Mouse (Mus musculus): ENCODE measurements around the gene Ankrd53. TPM values are rescaled to one million over a fixed set of nuclear protein-coding genes. Genes with fewer than 3 reads are reported as not detected.

Ankrd53 gene
- polyA plus RNA-seq, 1 experiment from 2014 or later = 0.11 TPM

DNA sequence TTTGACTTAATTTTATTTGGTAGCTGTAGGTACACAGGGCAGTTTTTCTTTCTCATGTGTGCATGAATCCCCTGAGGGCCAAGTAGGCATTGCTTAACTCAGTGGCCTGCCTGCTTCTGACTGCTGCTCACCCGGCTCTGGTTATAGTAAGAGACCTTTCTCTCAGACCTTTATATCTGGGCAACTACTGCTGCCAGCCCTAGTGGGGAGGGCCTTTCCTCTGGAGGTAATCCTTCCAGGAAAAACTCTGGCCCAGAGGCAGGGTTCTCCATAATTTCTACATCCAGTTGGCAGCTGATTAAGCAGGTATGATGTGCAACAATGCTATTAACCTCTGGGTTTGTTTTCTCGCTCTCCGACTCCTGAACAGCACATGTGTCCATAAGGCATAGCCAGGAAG is 40.4 kb downstream of the Ankrd53 start:
- H3K27me3 ChIP-seq (replicated peaks; ENCODE audit: low read depth, poor library complexity, severe bottlenecking) = no peaks in the 10 kb centered on the region
- H3K36me3 ChIP-seq (replicated peaks) = peaks cover 65% of the 10 kb centered on the region
- WGBS = 89% methylated on average over 3 of the region's 3 CpGs
- no peak overlapping the region for H3K4me3 ChIP-seq
- no peak overlapping the region for H3K27ac ChIP-seq (replicated peaks)
- H3K4me1 ChIP-seq = no peaks in the 10 kb centered on the region
- DNase-seq (ENCODE audit: low spot score) = no peak
- H3K9me3 ChIP-seq = no peaks in the 10 kb centered on the region

DNA sequence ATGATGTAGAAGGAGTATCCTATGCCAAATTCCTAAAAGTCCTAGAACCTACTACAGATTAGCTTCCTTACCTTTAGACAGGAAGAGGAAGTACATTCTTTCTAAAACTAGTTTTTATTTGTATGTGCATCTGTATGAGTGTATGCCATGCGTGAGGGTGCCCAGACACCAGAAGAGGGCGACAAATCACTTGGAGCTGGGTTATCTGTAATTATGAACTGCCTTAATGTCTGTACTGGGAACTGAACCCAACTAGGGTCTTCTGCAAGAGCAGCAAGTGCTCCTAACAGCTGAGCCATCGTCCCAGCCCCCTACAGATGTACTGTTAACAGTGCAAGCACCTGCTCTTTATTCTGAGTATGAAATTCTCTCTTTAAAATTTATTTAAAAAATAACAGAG is 53.4 kb downstream of the Ankrd53 start:
- Histone ChIP-seq H3K27me3 (replicated peaks; ENCODE audit: low read depth, poor library complexity, severe bottlenecking) (no peaks in the 10 kb centered on the region), H3K9me3 (no peaks in the 10 kb centered on the region), H3K36me3 (replicated peaks) (peaks cover 75% of the 10 kb centered on the region), H3K4me3 (no peak overlapping the region), H3K4me1 (peaks cover 4% of the 10 kb centered on the region; the same call in 1 of the 2 replicates), H3K27ac (replicated peaks) (no peak overlapping the region)
- DNase-seq (ENCODE audit: low spot score) = no peak
- WGBS = 95% methylated on average over 3 of the region's 3 CpGs

Other genes starting within 250 kb of the Ankrd53 start
- 1.1 and 1.2 TPM in 2 replicates for gene Actg2, start 226.4 kb upstream of the Ankrd53 start, polyA plus RNA-seq (2016; fragmentation: Nextera tagmentation; extraction: Ambion mirVana)
- 14.6 and 16.6 TPM in 2 replicates for gene Stambp, start 189.9 kb upstream of the Ankrd53 start, polyA plus RNA-seq (2016; fragmentation: Nextera tagmentation; extraction: Ambion mirVana)
- gene Clec4f, start 106.5 kb upstream of the Ankrd53 start, polyA plus RNA-seq (2016; fragmentation: Nextera tagmentation; extraction: Ambion mirVana) = not detected in 2 replicates
- gene Cd207, start 84.8 kb upstream of the Ankrd53 start, polyA plus RNA-seq (2016; fragmentation: Nextera tagmentation; extraction: Ambion mirVana) = not detected in 2 replicates
- 3.7 and 4.8 TPM in 2 replicates for gene Vax2, start 51.4 kb upstream of the Ankrd53 start, polyA plus RNA-seq (2016; fragmentation: Nextera tagmentation; extraction: Ambion mirVana)
- not detected in 2 replicates for gene Atp6v1b1, start 19.7 kb upstream of the Ankrd53 start, polyA plus RNA-seq (2016; fragmentation: Nextera tagmentation; extraction: Ambion mirVana)
- 76.0 and 79.7 TPM in 2 replicates for gene Tex261, start 13.2 kb downstream of the Ankrd53 start, polyA plus RNA-seq (2016; fragmentation: Nextera tagmentation; extraction: Ambion mirVana)
- gene Nagk, start 32.3 kb downstream of the Ankrd53 start, polyA plus RNA-seq (2016; fragmentation: Nextera tagmentation; extraction: Ambion mirVana) = 22.1 and 26.8 TPM in 2 replicates
- gene Paip2b, start 69.1 kb downstream of the Ankrd53 start, polyA plus RNA-seq (2016; fragmentation: Nextera tagmentation; extraction: Ambion mirVana) = 19.3 and 19.4 TPM in 2 replicates
- 69.8 and 71.0 TPM in 2 replicates for gene Zfp638, start 104.5 kb downstream of the Ankrd53 start, polyA plus RNA-seq (2016; fragmentation: Nextera tagmentation; extraction: Ambion mirVana)
- gene Dysf, start 245.9 kb downstream of the Ankrd53 start, polyA plus RNA-seq (2016; fragmentation: Nextera tagmentation; extraction: Ambion mirVana) = 5.4 and 6.0 TPM in 2 replicates

Measured in embryonic facial prominence, embryonic 10.5 days (tissue).